Mouse (Mus musculus): ENCODE results near the gene Phb2.

The Phb2 gene

DNA sequence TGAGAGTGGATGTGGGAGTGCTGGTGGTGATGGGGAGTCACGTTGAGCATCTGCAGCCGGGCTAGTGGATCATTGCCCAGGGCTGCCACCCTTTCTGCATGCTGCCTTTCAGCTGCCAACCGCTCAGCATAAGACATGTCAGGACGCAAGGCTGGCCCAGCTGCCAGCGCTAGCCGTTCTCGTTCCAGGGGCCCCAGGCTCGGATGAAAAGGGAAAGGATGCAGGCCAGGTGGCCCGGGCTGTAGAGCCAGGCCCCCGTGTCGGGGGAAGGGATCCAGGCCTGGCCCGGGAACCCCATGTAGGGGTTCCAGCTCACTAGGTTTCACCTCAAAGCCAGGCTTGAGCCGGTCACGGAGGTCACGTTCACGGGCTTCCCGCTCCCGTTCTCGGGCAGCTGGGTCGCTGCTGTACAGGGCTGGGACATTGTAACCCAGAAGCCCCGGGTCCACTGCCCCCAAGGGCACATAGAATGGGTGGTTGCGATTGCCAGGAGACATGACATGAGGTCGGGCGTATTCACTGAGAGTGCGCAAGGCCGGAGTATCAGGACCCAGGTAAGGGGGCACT is 32.7 kb downstream of the Phb2 start:
- CTCF ChIA-PET = interaction anchor here (0.9 to 1.2 kb wide), 2 partner anchors 14 to 33 kb away, joined by 3 read pairs; partner anchors contain the start of genes Emg1 and Phb2

DNA sequence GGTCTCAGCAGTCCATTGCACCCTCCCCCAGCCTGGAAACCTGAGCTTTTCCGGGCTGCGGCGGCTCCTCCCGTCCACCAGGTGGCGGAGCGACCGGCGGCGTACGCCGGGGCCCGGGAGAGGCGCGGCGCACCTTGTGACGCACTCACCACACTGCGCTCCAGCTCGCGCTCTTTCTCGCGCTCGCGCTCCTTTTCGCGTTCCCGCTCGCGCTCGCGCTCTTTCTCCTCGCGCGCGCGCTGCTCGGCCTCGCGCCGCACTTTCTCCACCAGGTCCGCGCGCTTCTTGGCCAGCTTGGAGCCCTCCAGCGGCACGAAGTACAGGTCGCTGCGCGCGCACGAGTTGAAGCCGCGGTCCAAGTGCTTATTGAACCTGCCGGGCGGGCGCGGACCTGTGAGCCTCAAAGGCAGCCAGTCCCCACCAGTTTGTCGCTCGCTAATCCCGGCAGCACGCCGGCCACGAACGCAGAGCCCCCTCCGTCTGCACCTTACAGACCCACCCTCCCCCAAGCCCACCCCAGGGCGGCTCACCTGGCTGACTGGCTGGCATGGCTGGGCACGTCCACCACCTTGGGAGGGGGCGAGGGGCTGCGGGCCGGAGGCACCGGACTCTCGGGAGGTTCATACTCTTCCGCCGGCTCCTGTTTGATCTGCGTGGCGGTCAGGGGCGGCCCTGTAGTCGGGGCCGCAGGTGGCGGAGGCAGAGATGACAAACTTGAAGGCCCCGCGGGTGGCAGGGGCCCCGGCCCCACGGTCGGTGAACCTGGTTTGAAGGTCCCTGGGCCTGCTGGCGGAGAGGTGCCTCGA is 33.6 kb downstream of the Phb2 start:
- CTCF ChIA-PET = interaction anchor here (0.9 to 1.3 kb wide), 3 partner anchors 13 to 34 kb away, joined by 3 read pairs; partner anchors contain the start of genes Emg1 and Phb2

DNA sequence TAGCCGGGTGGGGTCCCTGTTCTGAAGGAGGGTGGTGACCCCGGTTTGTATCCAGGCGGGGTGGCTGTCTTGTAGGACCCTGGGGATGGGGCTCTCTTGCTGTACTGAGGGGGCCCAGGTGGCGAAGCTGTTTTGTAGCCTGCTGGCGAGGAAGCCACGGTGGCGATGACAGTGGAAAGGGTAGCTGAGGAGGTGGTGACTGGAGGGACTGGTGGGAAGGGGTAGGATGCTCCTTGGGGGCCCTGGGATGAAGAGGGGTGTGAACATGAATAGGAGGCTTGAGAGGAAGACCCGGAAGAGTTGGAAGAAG is 34.1 kb downstream of the Phb2 start:
- CTCF ChIA-PET = interaction anchor here (1.3 kb wide), 1 partner anchor 13 kb away, joined by 3 read pairs; no protein-coding TSS in a partner anchor

DNA sequence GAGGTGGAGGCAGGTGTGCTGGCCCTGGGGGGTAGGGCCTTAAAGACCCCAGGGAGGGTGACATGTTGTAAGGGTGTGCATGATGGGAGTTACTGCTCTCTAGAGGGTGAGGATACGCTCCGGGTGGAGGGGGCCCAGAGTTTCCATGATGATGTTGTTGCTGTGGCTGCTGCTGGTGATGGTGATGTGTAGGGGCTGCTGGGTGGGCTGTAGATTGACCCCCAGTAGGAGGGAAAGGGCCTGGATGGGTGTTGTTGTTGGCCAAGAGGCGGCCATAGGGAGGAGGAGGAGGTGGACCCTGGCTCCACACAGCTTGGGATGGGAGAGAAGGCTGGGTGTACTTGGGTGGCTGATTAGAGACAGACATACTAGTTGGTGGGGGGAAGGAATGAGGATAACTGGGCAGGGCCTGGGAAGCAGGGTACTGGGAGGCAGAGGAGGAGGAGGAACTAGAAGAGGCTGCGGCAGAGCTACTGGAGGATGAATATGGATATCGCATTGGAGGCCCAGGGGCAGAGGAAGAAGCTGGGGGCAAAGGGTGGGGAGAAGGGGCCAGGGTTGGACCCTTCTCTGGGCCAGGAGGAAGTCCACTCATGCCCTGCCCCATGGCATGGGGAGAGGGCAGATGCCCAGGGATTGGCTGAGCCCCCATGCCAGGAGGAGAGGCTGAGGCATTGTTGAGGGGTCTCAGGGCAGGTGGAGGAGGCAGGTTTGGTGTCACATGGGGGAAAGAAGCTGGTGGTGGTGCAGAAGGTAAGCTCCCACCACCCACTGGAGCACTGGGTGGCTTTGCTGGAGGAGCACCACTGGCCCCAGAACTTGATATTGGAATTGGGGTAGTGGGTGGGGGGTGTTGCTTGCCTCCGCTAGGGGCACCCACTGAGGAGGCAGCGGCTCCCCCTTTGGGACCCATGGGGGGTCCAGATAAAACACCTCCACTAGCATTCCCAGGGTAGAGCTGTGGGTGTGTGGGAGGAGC is 34.8 kb downstream of the Phb2 start:
- CTCF ChIA-PET = interaction anchor here (0.6 to 1.3 kb wide), 3 partner anchors 11 to 12 kb away, joined by 3 to 7 read pairs (median 3); no protein-coding TSS in a partner anchor

DNA sequence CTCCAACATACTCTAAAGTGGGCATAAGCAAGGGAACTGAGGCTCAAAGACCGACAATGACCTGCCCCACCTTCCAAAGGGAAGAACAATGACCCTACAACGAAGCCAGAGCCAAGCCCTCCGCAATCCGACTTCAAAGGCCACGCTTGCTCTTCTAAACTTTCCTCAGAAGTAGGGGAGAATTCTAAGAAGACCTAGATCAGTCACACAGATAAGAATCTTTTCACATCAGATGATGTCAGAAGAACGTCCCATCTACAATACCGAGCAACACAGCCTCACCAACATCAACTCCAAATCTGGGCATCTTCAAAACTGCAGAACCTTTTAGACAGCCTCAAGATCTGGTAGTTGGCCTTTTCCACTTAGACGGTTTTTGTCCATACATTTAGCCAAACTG is 38.3 kb downstream of the Phb2 start:
- CTCF ChIA-PET = no interaction called here

DNA sequence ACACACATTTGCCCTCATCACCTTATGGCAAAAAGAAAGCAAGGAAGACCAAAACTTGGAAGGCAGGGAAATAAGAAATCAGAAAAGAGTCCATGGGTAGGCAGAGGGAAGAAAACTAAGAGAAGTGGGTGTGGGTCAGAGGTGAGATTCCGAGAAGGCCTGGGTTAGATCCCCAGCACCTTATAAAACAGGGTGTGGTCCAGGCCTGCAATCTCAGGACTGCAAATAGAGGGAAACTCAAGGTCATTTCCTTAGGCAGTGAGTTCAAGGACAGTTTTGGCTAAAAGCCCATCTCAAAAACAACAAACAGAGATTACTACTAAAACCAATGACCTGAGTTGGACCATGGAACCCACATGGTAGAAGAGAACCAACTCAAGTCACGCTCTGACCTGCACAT is 41.7 kb downstream of the Phb2 start:
- CTCF ChIA-PET = no interaction called here

DNA sequence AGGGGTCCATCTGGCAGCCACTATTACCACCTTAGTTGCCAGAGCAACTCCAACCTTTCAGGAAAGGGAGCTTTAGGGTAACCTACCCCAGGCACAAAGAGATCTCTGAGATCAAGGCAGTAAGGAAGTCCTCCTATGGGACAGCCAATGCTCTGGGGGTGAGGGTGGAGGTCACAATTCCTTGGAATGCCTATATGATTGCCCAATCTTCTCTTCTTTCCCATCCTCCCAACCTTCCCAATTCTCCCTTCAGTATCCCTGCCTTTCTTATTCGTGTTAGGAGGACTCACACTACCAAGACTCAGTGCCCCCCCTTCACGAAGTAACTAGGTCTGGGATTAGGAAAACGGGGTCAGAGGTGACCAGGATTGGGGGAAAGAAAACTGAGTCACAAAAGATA is 43.2 kb downstream of the Phb2 start:
- CTCF ChIA-PET = interaction anchor here (0.7 kb wide), 1 partner anchor 39 kb away, joined by 6 read pairs; no protein-coding TSS in a partner anchor

DNA sequence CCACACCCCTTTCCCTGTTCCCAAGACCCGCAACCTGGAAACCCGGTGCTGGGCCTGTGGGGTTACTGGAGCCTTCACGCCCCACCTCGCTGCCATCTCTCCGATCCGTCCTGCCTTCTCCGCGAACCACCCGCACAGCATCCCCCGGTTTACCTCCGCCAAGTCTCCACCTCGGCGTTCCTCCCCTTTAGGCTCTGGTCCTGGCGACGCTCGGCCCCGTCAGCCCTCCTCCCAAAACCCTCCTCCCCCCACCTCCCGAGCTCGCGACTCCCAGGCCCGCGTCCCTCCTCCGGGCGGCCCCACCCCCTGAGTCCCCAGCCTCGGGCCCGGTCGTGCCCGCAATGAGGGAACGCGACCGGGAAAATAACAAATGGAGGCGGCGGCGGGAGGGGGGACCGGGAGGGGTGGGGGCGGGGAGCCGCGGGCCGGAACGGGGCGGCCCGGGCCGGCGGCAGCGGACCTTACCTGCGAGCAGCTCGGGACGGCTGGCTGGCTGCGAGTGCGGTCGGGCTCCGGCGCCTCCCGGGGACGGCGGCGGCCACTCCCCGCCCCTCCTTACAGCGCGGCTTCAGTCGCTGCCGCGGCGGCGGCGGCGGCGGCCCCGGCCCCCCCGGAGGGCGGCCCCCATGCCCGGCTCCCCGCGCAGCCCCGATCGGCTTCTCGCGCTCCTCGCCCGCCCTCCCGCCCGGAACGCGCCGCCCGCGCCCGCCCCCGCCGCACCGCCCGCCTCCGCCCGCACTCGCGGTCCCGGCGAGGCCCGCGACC is 43.9 kb downstream of the Phb2 start, which contains the start of the genes Gm45234 and Atn1:
TSS of gene Gm45234 (minus strand) at position 191 of the 765 bp plus-strand sequence.
TSS of gene Atn1 (minus strand) at position 694 of the 765 bp plus-strand sequence.
- CTCF ChIA-PET = interaction anchor here (0.6 to 1.3 kb wide), 4 partner anchors 31 to 348 kb away, joined by 3 to 9 read pairs (median 5); no protein-coding TSS in a partner anchor

DNA sequence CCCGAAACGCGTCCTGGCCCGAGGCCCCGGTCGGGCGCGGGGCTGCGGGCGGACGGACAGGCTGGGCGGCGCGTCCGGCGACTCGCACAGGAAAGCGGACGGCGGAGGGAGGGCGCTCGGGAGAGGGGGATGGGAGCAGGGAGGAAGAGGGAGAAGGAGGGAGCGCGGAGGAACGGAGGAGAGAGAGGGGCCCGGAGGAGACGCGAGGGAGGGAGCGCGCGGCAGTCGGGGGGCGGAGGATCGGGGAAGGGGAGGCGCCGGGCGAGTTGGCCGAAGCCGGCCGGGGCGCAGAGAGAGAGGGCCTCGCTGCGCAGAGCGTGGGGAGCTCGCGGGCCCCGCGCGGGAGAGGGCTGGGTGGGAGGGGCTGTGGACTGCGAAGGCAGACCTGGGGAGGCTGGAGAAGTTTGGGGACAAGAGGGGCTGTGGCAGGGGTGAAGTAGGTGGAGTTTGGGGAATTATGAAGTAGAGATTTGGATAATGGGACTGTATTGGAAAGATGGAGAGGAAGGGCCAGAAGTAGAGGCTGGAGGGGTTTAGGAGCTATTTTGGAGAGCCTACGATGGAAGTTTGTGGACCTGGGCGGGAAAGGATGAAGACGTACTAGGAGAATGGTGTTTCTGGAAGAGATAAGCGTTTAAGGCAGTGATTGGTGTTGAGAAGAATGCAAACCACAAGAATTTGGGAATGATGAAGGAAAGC is 44.7 kb downstream of the Phb2 start:
- CTCF ChIA-PET = interaction anchor here (0.7 to 1.3 kb wide), 6 partner anchors 10 to 58 kb away, joined by 3 to 9 read pairs (median 3); partner anchors contain the start of gene Grcc10

DNA sequence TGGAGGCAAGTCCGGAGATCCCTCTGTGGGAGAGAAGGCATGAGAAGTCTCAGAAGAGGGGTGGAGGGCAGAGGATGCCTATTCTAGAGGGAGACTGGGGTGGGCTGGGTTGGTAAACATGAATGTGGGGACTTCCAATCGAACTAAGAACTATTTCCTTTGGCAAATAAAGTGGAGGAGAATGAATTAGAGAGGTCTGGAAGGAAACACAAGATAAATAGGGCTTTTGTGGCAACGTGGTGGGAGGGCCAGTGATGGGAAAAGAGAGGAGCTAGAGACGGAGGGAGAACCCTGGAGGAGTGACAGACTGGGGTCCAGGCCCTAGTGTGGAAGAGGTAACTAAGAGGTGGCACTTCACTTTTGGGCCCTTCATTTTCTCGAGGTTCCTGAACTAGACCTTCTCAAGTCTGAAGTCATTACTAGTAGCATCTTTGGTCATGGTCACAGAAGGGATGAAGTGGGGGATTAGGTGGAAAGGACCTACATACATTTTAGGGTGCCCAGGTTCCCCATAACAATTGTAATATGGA is 45.3 kb downstream of the Phb2 start:
- CTCF ChIA-PET = interaction anchor here (0.7 to 2.4 kb wide), 7 partner anchors 10 to 57 kb away, joined by 3 to 7 read pairs (median 3); partner anchors contain the start of gene Grcc10

DNA sequence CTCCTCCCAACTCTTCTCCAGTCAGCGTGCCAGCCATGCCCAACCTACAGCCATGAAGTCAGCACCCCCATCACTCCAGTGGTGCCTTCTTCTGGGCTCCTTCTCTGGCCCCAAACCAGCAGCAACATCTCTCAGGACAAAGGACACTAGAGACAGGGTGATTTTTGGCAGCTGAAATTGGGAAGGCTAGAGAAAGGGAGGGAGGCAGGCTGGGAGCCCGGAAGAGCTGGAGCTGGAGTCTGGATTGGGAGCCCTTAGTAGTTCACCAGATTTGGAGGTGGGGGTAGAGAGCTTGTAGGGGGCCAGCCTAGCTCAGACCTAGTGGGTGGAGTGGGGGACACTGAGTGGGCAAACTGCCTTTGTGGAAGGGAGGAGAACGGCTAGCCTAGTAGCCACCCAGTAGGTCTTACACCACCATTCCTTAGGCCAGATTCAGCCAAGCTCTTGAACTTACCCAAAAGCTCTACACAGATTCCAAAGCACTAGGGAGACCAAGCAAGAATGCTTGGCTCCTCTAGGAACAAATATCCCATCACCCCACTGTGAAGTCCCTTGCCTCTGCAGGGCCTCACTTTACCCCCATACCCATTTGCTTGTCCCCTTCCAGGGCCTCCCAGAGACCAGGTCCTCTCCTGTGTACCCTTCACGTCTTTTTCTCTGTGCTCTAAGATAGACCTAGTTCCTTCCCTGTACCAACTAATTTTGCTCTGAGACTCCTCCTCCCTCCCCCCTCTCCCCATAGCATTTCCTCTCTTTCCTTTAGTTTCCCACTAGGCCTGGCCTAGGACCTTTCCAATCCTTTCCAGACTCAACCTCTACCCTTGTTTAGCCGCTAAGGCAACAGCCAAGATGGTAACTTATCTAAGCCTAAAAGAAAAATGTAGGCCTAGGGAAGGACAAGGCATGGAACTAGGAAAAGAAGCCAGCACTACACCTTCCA is 46.0 kb downstream of the Phb2 start:
- CTCF ChIA-PET = interaction anchor here (0.5 to 2.4 kb wide), 10 partner anchors 11 to 97 kb away, joined by 3 to 7 read pairs (median 4); partner anchors contain the start of gene Grcc10

DNA sequence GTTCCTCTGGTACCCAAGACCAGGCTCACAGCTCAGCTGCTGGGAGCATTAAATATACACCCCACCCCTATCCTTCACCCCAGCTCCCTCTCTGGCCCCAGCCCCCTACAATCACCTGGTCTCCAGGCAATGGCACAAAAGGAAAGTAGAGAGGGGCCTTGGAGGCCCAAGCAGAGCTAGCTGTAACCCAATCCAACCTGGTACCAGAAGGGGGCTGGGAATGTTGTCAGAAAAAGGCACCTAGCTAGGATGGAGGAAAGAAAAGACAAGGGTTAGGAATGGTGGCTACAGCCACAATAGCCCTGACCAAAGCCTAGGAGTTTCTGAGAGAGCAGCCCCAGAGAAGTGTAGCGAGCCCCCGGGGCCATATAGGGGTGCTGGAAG is 46.7 kb downstream of the Phb2 start:
- CTCF ChIA-PET = interaction anchor here (0.5 to 2.4 kb wide), 7 partner anchors 11 to 97 kb away, joined by 3 to 7 read pairs (median 5); no protein-coding TSS in a partner anchor

DNA sequence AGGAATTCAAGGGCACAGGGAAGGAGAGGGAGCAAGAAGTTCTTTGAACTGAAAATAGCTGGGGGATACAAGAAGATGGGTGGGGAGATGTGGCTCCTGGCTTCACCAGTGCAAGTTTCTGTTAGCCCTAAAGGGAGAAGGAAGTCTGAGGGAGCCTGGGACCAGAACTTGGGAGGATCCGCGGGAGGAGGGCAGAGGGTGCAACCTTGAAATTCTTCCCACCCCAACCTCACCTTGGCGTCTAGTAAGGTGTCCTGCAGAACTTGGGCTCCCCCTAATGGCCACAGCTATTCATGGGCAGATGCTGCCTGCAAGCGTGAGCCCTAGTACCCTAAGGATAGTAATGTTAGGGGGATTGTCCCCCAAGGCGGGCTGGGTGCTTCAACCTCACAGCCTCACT is 47.1 kb downstream of the Phb2 start:
- CTCF ChIA-PET = interaction anchor here (0.5 to 2.4 kb wide), 7 partner anchors 12 to 98 kb away, joined by 3 to 7 read pairs (median 5); no protein-coding TSS in a partner anchor

DNA sequence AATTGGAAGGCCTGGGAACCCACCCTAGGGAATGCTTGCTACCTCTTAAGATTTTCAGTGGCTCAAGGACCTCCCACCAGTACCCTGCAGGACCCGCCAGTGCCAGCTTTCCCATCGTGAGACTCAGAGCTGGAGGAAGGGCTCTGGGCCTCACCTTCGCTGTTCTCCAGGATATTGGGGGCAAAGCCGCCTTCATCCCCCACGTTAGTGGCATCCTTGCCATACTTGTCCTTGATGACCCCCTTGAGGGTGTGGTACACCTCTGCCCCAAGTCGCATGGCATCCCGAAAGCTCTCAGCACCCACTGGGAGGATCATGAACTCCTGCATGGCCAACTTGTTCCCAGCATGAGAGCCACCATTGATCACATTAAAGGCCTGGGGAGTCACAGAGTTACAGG is 53.8 kb downstream of the Phb2 start:
- CTCF ChIA-PET = no interaction called here

All from spleen, embryonic (tissue).